Mouse (Mus musculus): ENCODE results near the gene Bckdha.

The Bckdha gene

DNA sequence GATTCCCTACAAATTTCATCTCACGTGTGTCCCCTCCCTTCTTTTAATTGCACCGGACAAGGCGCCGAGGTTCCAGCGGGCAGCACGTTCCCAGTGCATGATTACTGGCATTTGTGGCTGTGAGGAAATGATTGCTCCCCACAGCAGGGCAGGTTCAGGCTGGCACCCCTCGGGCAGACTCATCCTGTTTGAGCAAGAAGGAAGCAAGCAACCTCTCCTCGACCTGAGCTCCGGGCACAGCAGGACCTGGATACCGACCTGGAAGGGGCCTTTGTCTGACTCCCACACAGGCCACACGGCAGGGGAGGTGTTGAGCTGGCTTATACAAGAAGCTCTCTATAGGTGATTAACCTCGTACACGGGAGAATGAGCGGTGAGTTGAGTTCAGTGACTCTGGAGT, 13.7 kb downstream of the Bckdha start:
- no peak for DNase-seq (ENCODE audit: low spot score in 2 of 2)

DNA sequence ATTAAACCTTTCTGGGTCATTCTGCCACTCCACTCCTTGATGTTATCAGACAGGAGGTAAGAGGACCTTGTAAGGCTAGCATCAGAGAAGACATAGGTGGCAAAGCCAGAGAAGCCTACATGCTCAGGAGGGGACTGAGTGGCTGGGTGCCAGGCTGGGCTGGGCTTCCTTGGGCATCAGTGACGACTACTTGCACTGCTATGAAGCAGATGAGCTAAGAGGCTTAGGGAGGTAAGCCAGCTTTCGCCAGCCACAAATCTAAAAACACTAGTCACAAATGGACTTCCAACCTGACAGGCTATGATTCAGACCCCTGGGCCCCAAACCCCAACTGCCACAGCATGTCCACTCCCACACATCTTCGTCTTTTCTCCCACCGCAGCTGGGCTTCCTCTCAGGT, 14.2 kb downstream of the Bckdha start:
- DNase-seq (ENCODE audit: low spot score in 2 of 2): no peak

DNA sequence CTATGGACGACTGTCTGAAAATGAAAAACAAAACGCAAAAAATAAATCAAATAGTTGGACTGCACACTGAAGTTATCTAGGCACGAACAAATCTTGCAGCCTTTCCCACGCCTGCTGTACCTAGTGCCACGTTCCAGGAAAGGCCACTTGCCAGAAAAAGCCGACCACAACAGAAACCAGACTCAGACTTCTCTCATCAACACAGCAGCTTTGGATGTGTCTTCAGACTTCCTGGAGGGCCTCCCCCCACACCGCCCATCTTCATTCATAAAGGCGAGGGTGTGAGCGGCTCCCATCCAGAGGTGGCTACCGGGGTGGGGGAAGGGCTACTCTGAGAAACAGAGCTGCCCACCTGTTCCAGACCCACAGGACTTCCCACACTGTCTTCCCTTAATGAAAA, 14.6 kb downstream of the Bckdha start:
- DNase-seq (ENCODE audit: low spot score in 2 of 2): no peak

DNA sequence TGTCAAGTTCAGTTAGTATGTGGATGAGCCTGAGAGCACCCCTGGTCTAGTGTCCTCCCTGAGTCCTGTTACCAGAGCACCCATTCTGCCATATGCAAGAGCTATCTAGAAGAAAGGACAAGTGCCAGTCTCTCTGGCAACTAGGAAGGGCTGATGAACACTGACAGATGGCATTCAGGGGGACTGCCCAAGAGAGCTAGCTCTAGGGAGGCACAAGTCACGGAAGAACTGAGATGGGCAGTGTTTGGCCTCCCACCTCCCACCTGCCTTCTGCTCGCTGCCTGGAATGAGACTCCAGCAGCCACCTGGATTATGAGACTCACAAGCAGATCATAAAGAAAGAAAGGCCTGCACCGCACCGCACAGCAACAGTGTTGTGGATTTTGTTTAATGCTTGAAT, 19.0 kb downstream of the Bckdha start:
- no peak for DNase-seq (ENCODE audit: low spot score in 2 of 2)

DNA sequence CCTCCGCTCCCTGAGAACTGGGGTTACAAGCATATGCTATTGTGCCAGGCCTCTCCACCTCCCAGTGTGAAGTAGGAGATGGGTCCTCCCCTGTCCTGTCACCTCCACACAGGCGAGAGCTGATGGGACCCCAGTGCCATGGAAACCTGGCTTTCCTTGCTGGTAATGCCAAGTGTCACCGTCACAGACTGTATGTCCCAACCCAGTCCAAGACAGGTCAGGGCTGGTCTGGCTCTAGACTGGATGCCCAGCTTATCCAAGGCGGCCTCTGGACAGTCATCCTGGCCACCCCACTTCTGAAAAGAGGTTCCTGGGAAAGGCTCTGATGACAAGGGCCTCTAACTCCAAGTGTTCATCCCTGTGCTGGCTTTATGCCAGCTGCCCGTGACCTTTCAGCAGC, 21.7 kb downstream of the Bckdha start:
- no peak for DNase-seq (ENCODE audit: low spot score in 2 of 2)

DNA sequence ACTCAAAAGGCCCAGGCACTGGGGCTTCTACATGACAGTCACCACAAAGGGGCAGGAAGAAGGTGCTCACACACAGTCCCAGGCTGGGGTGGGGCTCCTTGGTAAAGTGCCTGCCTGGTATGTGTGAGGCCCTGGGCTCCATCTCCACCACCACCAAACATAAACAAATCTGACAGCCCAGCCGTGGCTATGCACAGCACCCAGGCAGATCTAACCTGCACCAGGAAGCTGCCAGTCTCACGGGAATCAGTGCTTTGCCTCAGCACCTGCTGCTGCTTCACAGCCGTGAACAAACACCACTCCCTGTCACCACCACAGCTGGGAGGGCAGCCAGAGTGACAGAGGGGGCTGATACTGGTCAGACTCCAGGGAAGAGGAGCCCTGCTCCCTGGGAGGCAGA, 22.4 kb downstream of the Bckdha start:
- no peak for DNase-seq (ENCODE audit: low spot score in 2 of 2)

DNA sequence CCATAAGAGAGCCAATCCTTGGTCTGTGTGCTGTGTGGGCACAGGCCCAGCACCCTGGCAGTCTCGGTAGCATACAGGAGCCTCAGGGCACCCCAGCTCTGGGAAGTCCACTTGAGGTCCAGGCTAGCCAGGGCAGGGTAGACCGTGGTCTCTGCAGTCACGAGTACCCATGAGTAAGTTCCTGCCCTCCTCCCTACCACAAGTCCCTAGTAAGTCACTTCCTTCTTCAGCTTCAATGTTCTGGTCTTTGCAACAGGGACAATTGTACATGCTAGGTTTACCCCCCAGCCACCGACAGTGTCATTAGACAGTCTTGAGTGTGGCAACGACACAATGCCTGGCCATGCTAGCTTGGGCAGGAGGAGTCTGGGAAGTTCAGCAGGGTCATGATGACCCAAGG, 26.1 kb downstream of the Bckdha start:
- DNase-seq (ENCODE audit: low spot score in 2 of 2): no peak

DNA sequence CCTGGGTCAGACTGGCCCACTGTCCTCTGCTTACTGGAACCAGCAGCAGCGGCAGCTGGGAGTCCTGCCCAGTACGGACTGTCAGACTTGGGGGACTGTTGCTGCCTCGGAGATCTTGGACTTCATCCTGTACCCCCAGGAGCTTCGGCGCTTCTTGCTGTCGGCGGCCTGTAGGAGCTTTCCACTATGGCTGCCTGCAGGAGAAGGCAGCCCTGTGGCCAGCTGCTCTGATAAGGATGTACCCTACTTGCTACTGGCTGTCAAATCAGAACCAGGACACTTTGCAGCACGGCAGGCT, 30.5 kb downstream of the Bckdha start:
- no peak for DNase-seq (ENCODE audit: low spot score in 2 of 2)

DNA sequence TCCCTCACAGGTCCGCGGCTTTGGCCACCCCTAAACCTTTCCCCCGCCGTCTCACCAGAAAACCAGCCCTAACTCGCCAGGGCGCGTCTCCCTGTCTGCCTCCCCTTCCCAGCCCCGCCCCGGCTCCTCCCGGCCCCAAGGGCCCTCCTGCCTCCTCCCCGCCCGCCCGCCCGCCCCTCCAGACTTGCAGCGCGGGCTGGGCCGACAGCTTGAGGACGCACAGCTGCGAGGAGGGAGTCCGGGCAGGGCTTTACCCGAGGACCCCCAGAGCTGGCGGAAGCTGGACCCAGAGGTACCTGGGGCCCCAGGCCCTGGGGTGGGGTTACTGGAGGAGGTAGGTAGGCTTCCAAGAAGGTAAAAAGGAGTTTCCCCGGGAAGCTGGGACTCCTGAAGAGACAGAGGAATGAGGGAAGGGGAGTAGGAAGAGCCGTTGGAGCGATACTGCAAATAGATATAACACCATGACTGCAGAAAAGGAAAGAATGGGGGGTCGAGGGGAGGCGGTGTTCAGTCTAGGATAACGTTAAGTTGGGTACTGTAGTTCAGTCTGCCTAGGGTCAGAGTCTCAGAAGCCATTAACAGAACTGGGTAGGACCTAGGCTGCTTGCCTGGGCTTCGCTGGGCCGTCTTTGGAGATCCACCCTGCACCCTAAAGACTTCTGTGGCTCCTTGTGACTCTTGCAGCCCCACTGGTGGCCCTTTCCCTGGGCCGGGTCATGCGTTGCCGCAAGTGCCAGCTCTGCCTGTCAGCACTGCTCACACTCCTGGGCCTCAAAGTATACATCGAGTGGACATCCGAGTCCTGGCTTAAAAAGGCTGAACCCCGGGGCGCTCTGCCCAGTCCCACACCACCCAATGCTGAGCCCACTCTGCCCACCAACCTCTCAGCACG, 31.1 kb downstream of the Bckdha start:
- no peak for DNase-seq (ENCODE audit: low spot score in 2 of 2)

DNA sequence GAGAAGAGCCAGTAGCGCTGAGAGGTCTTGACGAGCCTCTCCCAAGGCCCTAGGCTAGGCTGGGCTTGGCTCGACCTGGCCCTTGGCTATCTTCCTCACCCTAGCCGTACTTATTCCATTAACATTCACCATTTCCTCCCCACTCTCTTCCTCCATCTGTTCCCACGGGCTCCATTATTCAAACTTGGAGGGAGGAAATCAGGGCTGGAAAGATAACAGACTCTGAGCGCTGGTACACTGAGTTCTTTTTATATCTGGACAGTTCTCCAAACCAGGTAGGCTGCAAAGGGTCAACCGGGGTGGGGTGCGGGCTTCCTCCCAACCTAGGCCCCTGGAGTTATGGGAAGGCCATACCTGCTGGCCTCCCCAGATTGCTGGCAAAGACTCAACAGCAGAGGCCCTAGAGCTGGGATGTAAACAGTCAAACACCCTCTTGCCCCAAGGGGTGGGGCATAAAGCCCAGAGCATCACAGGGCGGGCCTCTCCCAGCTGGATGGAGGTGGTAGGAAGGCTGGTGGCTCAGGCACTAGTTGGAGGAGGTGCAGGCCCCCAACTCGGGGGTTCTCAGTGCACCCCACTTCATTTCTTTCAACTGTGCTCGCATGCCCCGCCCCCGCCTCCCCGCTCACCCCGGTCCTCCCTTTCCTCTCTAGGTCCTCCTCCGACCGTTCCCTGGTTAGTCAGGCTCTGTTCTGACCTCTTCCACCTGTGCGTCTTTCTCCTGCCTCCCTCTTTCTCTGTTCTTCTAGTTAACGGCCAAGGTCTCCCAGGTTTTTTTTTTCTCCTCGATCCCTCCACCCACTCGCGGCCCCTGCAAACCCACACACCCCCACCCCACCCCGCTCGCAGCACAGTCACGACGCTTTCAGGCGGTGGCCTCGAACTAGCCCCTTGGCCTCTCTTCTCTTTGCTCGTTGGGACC, 32.0 kb downstream of the Bckdha start, which contains the start of gene B3gnt8:
Gene B3gnt8 (plus strand): TSS at position 146 of the 922 bp plus-strand sequence.
- no peak for DNase-seq (ENCODE audit: low spot score in 2 of 2)

DNA sequence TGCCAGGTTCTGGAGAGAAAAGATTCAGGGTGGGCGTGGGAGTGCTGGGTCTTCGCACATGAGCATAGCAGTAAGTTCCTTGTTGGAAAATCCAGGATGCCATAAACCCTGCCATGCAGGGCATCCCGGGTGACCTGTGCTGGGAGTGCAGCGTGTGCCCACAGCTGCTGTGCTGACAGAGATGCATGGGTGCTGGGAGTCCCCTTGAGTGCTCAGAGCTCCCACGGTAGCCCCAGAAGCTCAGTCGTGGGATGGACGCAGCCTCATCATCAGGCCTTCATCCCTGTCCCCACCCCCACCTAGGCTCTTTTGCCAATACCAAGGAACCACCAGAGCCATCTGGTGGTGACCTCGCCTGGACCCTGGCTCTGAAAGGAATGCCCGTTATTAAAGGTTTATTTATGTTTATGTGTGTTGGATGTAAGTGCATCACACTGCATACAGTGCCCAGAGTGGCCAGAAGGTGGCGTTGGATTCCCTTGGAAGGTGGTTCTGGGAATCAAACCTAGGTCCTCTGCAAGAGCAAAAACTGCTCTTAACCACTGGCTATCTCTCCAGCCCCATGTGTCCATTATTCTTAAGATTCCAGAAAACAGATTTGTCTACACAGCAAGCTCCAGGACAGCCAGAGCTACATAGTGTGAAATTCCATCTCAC, 33.1 kb downstream of the Bckdha start:
- DNase-seq (ENCODE audit: low spot score in 2 of 2): no peak

DNA sequence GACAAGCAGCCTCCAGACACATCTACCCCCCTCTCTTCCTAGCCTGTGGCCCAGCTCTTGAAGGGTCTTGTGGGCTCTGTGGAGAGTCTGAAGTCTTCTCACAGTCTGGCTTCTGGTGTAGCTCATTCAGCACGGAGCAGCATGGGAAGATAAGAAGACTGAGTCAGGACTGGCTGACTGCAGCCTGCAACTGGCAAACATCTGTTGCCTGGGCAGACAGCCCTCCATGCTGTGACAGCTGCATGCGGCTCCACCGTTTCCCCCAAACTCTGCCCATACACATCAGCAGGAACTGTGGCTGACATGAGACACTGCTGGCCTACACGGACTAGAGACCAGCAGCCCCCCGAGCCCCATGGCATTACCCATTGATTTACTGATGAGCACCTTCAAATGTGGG, 33.9 kb downstream of the Bckdha start:
- no peak for DNase-seq (ENCODE audit: low spot score in 2 of 2)

DNA sequence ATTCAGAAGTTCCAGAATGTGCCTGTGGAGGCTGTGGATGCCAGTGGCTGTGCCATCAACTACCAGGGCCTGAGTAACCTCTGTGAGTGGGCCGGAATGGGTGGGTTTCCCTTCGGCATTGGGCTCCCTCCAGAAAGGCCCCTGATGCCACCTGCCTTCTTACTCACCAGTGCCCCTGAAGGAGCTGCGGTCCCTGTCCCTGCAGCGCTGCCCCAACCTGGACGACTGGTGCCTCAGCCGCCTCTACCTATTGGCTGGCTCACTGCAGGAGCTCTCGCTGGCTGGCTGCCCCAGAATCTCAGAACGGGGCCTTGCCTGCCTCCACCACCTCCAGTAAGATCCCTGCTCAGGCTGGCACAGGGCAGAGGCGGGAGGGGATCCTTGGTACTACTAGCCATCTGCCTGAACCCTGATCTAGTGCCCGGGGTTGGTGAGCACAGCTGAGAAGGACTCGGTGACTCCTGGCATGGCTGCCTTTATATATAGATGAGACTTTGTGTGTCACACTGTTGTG, 34.9 kb downstream of the Bckdha start:
- DNase-seq (ENCODE audit: low spot score in 2 of 2): no peak

DNA sequence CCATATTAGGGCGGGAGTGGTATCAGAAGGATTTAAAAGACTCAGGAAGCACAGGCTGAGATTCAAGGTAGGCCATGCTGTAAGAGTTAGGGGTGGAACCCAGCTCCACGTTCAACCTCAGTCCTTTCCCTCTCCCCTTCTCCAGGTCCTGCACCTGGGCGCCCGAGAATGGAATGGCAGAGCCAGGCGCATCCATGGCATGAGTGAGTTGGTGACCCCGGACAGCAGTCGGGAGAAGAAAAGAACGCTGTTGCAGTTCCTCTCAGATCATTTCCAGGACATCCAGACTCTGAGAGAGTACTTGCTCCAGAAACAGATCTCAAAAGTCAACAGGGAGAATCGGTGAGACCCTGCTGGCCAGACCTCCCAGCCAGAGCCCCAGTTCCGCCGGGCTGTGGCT, 38.0 kb downstream of the Bckdha start:
- DNase-seq (ENCODE audit: low spot score in 2 of 2): no peak

DNA sequence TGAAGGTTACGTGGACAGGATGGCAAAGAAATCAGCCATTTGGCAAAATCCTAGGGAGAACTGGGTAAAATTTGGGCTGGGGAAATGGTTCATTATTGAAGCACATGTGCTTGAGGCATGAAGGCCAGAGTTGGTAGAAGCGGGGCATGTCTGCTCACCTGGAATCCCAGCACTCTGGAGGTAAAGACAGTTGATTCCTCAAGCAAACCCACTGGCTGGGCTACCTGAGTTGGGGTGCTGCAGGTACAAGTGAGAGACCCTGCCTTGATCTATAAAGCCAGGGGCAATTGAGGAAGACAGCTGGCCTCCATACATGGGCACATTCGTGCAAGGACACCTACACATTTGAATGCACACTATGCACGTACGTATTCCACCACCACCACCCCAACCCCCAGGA, 38.7 kb downstream of the Bckdha start:
- peak in 1 of 2 experiments; percentile 6 for DNase-seq (ENCODE audit: low spot score in 2 of 2)

DNA sequence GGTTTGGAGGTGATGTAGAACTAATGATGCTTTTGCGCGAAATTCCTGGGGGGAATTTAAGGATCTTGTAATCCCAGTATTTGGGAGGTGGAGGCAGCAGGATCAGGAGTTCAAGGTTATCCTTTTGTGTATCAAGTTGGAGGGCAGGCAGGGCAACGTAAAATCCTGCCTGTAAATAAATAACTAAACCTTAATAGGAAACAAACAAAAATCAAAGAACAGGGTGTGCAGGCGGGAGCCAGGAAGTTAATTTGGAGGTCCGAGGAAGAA, 39.1 kb downstream of the Bckdha start:
- no peak for DNase-seq (ENCODE audit: low spot score in 2 of 2)

DNA sequence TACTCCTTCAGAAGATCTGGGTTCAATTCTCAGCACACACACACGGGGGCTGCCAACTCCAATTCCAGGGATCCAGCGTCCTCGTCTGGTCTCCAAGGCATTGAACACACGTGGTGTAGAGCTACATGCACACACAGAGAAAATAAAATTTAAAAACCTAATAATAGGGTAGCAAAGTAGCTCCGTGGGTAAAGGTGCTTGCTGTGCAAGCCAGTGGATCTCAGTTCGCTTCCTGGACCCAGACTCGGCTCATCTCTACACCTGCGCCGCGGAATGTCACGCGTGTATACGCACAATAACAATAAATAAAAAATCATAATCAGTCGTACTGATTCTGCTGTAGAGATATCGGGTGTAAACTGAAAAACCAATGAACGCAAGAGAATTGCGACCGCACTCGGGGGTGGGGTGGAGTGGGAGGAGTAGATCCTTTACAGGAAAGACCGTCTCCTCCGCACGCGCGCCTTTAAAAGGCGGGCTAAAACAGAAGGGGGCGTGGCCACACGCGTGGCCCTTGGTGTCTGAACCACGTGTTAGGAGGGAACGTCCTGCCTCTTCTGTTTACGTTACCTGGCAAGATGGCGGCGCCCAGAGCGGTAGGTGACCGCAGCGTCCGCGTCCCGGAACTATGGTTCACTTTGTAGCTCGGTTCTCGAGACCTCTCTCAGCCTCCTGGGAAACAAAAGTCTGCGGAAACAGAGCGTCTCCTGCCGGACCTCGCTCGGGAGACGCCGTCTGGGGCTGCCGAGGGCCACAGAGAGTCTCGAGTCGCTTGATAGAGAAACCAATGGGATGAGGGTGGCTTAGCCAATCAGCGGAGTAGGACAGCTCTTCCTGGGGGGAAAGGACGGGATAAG, 39.7 kb downstream of the Bckdha start, which contains the start of gene Dmac2:
Gene Dmac2 (plus strand): TSS at position 550 of the 857 bp plus-strand sequence.
- peak; percentile 89 to 92 for DNase-seq (ENCODE audit: low spot score in 2 of 2)

DNA sequence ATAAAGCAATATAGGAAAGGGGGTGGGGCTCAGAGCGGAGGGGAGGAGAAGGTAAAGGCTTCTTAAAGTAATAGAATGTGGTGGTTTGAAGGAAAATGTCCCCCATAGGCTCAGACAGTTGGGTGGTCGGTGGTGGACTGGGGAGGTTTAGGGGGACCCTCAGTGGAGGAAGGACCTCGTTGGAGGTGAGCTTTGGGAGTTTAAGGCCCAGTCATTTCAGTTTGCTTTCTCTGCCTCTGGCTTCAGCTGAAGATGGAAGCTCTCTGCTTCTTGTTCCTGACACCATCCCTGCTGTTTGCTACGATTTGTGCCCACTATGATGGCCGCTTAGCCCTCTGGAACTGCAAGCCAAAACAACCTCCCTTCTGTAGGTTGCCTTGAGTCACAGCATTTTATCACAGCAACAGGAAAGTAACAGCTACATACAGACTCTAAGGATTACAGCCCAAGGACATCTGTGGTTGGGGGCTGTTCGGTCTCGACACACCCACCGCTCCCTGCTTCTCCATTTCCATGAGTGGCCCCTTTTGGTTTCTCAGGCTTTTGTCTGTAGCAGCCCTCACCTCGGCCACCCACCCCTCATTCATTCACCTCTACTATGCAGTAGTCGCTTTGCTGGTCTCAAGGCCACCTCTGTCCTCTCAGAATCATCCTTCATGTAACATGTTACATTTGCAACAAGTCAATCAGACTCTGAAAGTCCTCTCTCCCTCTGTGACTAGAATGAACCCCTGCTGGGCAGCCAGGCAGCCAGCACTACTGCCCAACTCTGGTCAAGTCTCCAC, 41.2 kb downstream of the Bckdha start:
- DNase-seq (ENCODE audit: low spot score in 2 of 2): no peak

DNA sequence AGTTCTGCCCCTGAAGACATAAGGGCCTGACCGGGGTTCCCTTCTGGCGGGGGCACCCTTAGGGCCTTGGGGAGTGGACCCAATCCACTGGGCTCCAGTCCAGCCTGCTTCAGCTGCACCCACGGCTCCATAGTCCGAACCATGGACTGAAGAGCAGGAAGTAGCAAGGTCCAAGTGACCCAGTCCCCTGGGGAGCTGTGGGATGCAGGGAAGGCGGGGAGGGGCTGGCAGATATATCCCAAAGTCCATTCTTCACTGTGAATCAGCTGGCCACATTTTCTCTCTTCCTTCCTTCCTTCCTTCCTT, 43.1 kb downstream of the Bckdha start, which contains the start of gene Erich4:
Gene Erich4 (minus strand): TSS at position 187 of the 306 bp plus-strand sequence.
- DNase-seq (ENCODE audit: low spot score in 2 of 2): no peak

DNA sequence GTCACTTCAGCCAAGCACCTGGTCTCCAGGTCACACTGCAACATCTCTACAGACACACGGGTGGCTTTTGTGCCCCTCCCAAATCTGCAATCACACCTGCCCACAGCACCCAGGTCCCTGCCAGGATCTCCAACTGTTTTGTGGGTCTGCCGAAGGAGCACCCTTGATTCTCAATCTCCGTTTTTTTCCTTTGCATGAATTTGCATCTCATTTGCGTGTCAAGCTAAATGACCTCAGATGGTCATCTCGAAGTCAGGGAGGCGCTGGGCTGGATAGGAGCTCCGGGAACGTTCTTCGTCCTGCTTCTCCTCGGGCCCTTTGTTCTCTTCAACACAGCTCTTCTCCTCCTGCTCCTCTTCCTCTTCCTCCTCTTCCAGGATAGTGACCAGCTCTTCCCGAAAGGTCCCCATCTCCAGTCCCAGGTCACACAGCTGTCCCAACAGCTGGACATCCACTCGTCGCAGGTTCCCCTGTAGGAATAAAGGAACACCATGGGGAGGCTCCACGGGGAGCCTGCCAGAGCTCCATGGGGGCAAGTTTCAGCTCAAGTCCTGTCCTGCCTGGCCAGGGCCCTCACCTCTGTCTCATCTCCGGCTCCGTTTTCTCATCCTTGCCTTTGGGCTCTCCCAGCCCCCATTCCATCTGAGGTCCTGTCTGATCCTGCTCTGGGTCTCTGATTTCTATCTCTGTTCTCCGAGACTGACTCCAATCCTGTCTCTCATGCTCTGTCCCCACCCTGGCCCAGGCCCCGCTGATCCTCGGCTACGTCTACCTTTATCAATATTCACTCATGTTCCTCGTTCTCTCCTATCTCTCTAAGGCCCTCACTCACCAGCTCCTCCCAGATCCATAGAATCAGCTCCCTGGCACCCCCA, 43.7 kb downstream of the Bckdha start:
- DNase-seq (ENCODE audit: low spot score in 2 of 2): no peak
